Mouse (Mus musculus) brain, embryonic 14.5 days (tissue): ENCODE data around the gene Rnaseh2a. TPM values are rescaled to one million over a fixed set of nuclear protein-coding genes. Genes with fewer than 3 reads are reported as not detected.
"Not testable (repeated sequence)": the region's sequence is repeated elsewhere in the genome, so short reads cannot be mapped to it uniquely, and the experiment has no call there.

ENCODE experiments used
- DNase-seq: peaks from one replicate; pipeline ENCODE4 v3.0.0-alpha.2; 2011; ENCODE audit warnings: low read depth
- CTCF ChIP-seq: fragments of 200-500 bp; IDR thresholded peaks from 2 replicates; pipeline ENCODE4 v1.5.1; 2012; ENCODE audit warnings: inconsistent platforms, mild to moderate bottlenecking, moderate library complexity, borderline replicate concordance; ENCODE audit not compliant: insufficient read depth, insufficient read length; ENCODE audit errors: extremely low read depth
- POLR2A ChIP-seq: fragments of 200-500 bp; IDR thresholded peaks from 2 replicates; pipeline ENCODE4 v1.6.1; 2012; ENCODE audit warnings: mild to moderate bottlenecking, inconsistent platforms, borderline replicate concordance; ENCODE audit not compliant: poor library complexity, insufficient read depth, insufficient read length, severe bottlenecking; ENCODE audit errors: extremely low read depth
- polyA plus RNA-seq: library from polyadenylated mRNA; depleted of rRNA; stranded (reverse); fragments of >200 nt; gene quantifications from 2 replicates; pipeline ENCODE4 v1.2.3, GENCODE M21; 2012; rRNA removed

Rnaseh2a gene
- polyA plus RNA-seq, 1 experiment = 41.8 TPM

DNA sequence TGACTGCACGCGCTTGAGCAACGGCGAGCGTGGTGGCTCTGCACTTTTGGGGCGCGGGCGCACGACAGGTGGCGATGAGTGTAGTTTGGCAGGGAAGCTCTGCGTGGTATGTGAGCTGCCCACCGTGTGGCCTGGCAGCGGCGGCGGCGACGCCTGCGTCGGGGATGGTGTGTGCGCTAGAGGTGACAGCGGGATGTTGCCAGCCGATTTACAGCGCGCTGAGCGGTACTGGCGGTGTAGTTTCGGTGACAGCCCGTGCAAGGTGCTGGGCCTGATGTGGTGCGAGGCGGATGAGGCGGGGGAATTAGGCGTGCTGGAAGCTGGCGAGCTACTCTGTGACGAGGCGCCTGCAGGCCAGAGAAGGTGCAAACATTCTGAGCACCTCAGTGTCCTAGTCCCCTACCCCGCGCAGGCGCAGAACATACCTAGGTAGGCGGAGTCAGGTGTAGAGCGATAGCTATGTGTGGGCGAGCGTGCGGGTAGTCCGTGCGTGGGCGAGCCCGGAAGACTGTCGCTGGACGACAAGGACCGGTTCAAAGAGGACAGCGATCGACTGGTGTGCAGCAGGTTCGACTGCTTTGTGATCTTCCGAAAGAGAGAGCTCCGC lies 56.6 kb downstream of the Rnaseh2a start:
- no peak for TF ChIP-seq POLR2A
- no peak for TF ChIP-seq CTCF
- DNase-seq = peak; percentile 65

DNA sequence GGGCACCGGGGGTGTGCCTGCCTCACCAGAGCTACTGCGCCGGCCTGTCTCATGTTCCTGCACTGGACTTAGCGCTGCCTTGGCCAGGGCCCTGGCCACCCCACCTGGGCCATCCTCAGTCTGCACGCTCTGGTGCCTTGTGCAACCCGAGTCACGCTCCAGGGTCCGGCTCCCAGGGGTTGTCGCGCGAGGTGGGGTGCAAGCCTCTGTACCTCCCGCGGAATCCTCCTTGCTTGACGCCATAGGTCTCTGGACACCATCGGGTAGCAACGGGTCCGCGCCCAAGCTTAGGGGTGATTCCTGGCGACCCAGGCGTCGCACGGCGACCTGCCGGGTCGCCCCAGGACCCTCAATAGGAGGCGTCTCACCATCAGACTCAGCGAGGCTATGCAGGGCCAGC lies 57.2 kb downstream of the Rnaseh2a start:
- DNase-seq = no peak
- no peak for TF ChIP-seq CTCF
- TF ChIP-seq POLR2A = no peak

DNA sequence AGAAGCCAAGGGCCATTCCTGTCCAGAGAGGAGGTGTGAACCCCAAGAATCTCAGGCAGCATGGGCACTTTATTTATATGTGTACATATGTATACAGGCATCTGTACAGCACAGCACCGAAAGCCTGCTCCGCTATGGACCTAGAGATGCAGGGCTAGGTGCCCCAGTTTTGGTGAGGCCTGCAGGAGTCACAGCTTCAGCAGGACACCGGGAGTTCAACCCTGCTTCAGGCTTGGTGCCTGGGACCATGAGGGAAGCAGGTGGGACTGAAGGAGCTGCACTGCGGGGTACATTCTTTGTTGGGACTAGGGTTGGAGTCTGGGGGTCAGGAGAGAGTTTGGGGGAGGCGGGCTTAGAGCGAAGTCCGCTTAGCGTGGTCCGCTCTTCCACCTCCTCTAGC lies 57.7 kb downstream of the Rnaseh2a start:
- no peak for TF ChIP-seq POLR2A
- no peak for TF ChIP-seq CTCF
- no peak for DNase-seq

GRCm38 (mm10) chr8:84910551-84910950 lies 59.0 kb downstream of the Rnaseh2a start:
- no peak for DNase-seq
- no peak for TF ChIP-seq CTCF
- TF ChIP-seq POLR2A = no peak

- no peak for DNase-seq
- TF ChIP-seq CTCF (no peak), POLR2A (no peak)
Observed at GRCm38 (mm10) chr8:84909949-84910348, 59.6 kb downstream of the Rnaseh2a start.

GRCm38 (mm10) chr8:84909162-84909767 lies 60.3 kb downstream of the Rnaseh2a start:
- TF ChIP-seq CTCF (no peak), POLR2A (no peak)
- no peak for DNase-seq

- TF ChIP-seq POLR2A (peak; percentile 12; the same call in 1 of the 2 replicates), CTCF (no peak)
- DNase-seq = peak; percentile 98
Observed at GRCm38 (mm10) chr8:84908421-84909161, 61.0 kb downstream of the Rnaseh2a start, which contains the start of gene Dnase2a. Gene Dnase2a (plus strand): TSS chr8:84908560.

- DNase-seq = not testable (repeated sequence)
Observed at GRCm38 (mm10) chr8:84907979-84908378, 61.6 kb downstream of the Rnaseh2a start.

GRCm38 (mm10) chr8:84907493-84907892 lies 62.1 kb downstream of the Rnaseh2a start:
- no peak for DNase-seq
- TF ChIP-seq CTCF (no peak), POLR2A (no peak)

DNA sequence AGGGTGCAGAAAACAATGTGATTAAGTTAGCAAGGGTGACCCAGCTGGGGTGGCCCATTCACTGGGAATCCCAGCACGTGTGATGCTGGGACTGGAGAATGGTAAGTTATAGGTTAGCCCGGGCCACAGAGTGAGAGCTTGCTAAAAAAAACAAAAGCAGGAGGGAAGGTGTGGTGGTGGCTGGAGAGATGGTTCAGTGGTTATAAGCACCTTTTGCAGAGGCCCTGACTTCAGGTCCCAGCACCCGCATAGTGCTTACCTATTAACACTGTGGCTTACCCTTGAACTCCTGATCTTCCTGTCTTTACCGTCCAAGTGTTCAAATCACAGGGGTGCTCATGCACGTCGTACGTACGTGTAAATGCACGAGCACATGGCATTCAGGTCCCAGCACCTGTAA lies 62.5 kb downstream of the Rnaseh2a start:
- TF ChIP-seq CTCF = no peak
- no peak for TF ChIP-seq POLR2A
- no peak for DNase-seq

Other genes starting within 250 kb of the Rnaseh2a start
- gene G430095P16Rik, start 246.8 kb downstream of the Rnaseh2a start, polyA plus RNA-seq = 0.92 and 1.5 TPM in 2 replicates
- 34.0 and 46.8 TPM in 2 replicates for gene Nfix, start 169.4 kb downstream of the Rnaseh2a start, polyA plus RNA-seq
- gene Dand5, start 146.9 kb downstream of the Rnaseh2a start, polyA plus RNA-seq = 8.0 and 8.9 TPM in 2 replicates
- gene Gadd45gip1, start 138.2 kb downstream of the Rnaseh2a start, polyA plus RNA-seq = 30.1 and 39.2 TPM in 2 replicates
- 63.7 and 66.0 TPM in 2 replicates for gene Rad23a, start 129.1 kb downstream of the Rnaseh2a start, polyA plus RNA-seq
- 374 and 466 TPM in 2 replicates for gene Calr, start 122.8 kb downstream of the Rnaseh2a start, polyA plus RNA-seq
- gene Farsa, start 112.8 kb downstream of the Rnaseh2a start, polyA plus RNA-seq = 109 and 153 TPM in 2 replicates
- 15.1 and 24.2 TPM in 2 replicates for gene Syce2, start 97.7 kb downstream of the Rnaseh2a start, polyA plus RNA-seq
- 41.9 and 55.4 TPM in 2 replicates for gene Gcdh, start 75.8 kb downstream of the Rnaseh2a start, polyA plus RNA-seq
- 0.66 and 0.77 TPM in 2 replicates for gene Klf1, start 67.8 kb downstream of the Rnaseh2a start, polyA plus RNA-seq
- 5.1 and 6.8 TPM in 2 replicates for gene Dnase2a, start 61.2 kb downstream of the Rnaseh2a start, polyA plus RNA-seq
- gene Mast1, start 32.4 kb downstream of the Rnaseh2a start, polyA plus RNA-seq = 133 and 166 TPM in 2 replicates
- gene Rtbdn, start 22.8 kb downstream of the Rnaseh2a start, polyA plus RNA-seq = 7.2 and 7.6 TPM in 2 replicates
- not detected in 2 replicates for gene Gm49661, start 334 bp downstream of the Rnaseh2a start, polyA plus RNA-seq
- 756 and 915 TPM in 2 replicates for gene Prdx2, start 180 bp downstream of the Rnaseh2a start, polyA plus RNA-seq
- gene Junb, start 9.0 kb upstream of the Rnaseh2a start, polyA plus RNA-seq = 6.7 and 7.1 TPM in 2 replicates
- gene Hook2, start 20.8 kb upstream of the Rnaseh2a start, polyA plus RNA-seq = 21.2 and 27.2 TPM in 2 replicates
- 0.05 and 0.06 TPM in 2 replicates for gene Best2, start 44.8 kb upstream of the Rnaseh2a start, polyA plus RNA-seq
- gene Asna1, start 55.5 kb upstream of the Rnaseh2a start, polyA plus RNA-seq = 224 and 279 TPM in 2 replicates
- gene Trir, start 57.1 kb upstream of the Rnaseh2a start, polyA plus RNA-seq = 191 and 216 TPM in 2 replicates
- gene Tnpo2, start 67.1 kb upstream of the Rnaseh2a start, polyA plus RNA-seq = 129 and 140 TPM in 2 replicates
- 102 and 128 TPM in 2 replicates for gene Fbxw9, start 90.3 kb upstream of the Rnaseh2a start, polyA plus RNA-seq
- 0.64 TPM in 1 of 2 replicates, not detected in the other for gene Gm5741, start 98.2 kb upstream of the Rnaseh2a start, polyA plus RNA-seq
- gene Dhps, start 102.0 kb upstream of the Rnaseh2a start, polyA plus RNA-seq = 74.8 and 77.0 TPM in 2 replicates
- 124 and 140 TPM in 2 replicates for gene Wdr83os, start 111.0 kb upstream of the Rnaseh2a start, polyA plus RNA-seq
- gene Wdr83, start 111.5 kb upstream of the Rnaseh2a start, polyA plus RNA-seq = 64.9 and 86.6 TPM in 2 replicates
- gene Man2b1, start 113.5 kb upstream of the Rnaseh2a start, polyA plus RNA-seq = 21.6 and 23.9 TPM in 2 replicates
- gene Zfp791, start 153.3 kb upstream of the Rnaseh2a start, polyA plus RNA-seq = 2.3 and 2.8 TPM in 2 replicates
- not detected in 2 replicates for gene Cks1brt, start 182.2 kb upstream of the Rnaseh2a start, polyA plus RNA-seq